Mouse (Mus musculus) hindbrain, embryonic 12.5 days (tissue): ENCODE data around the gene Nt5c3b. TPM values are rescaled to one million over a fixed set of nuclear protein-coding genes. Genes with fewer than 3 reads are reported as not detected.

Experiments used
- ATAC-seq: fragments of 200-750 bp; cut with Nextera tagmentation; 2 replicates; pipeline ENCODE4 v1.8.0; 2017; ENCODE audit warnings: moderate TSS enrichment; ENCODE audit not compliant: low FRiP score
- H3K27ac ChIP-seq: fragments of 300-500 bp; sonication (generic); 2 replicates; pipeline ENCODE4 v1.5.1; 2016; ENCODE audit warnings: mild to moderate bottlenecking
- H3K27me3 ChIP-seq: fragments of 300-500 bp; sonication (generic); 2 replicates; pipeline ENCODE4 v1.6.1; 2016; ENCODE audit warnings: mild to moderate bottlenecking
- H3K36me3 ChIP-seq: fragments of 300-500 bp; sonication (generic); 2 replicates; pipeline ENCODE4 v1.6.1; 2016; ENCODE audit warnings: mild to moderate bottlenecking
- H3K4me1 ChIP-seq: fragments of 300-500 bp; sonication (generic); 2 replicates; pipeline ENCODE4 v1.6.1; 2016
- H3K4me2 ChIP-seq: fragments of 300-500 bp; sonication (generic); replicated peaks from 2 replicates; pipeline ENCODE4 v1.6.1; 2016; ENCODE audit warnings: mild to moderate bottlenecking
- H3K4me3 ChIP-seq: fragments of 300-500 bp; sonication (generic); 2 replicates; pipeline ENCODE4 v1.5.1; 2016; ENCODE audit warnings: mild to moderate bottlenecking
- H3K9ac ChIP-seq: fragments of 300-500 bp; sonication (generic); 2 replicates; pipeline ENCODE4 v1.6.1; 2016; ENCODE audit warnings: mild to moderate bottlenecking, moderate library complexity
- H3K9me3 ChIP-seq: fragments of 300-500 bp; sonication (generic); replicated peaks from 2 replicates; pipeline ENCODE4 v1.6.1; 2016; ENCODE audit warnings: mild to moderate bottlenecking
- WGBS: fragments of 180-500 bp; shearing (Covaris S2); methylation state at CpG from one replicate; pipeline ENCODE4 v1.1.7; 2016; 5-methylcytosine and 5-hydroxymethylcytosine counted together
- polyA plus RNA-seq: library from polyadenylated mRNA; unstranded; fragments of >200 nt; fragmentation: Nextera tagmentation; extraction: Ambion mirVana; gene quantifications from 2 replicates; pipeline ENCODE4 v1.2.1, GENCODE M21; 2016

The Nt5c3b gene
- polyA plus RNA-seq, 1 experiment from 2014 or later = 112 TPM

DNA sequence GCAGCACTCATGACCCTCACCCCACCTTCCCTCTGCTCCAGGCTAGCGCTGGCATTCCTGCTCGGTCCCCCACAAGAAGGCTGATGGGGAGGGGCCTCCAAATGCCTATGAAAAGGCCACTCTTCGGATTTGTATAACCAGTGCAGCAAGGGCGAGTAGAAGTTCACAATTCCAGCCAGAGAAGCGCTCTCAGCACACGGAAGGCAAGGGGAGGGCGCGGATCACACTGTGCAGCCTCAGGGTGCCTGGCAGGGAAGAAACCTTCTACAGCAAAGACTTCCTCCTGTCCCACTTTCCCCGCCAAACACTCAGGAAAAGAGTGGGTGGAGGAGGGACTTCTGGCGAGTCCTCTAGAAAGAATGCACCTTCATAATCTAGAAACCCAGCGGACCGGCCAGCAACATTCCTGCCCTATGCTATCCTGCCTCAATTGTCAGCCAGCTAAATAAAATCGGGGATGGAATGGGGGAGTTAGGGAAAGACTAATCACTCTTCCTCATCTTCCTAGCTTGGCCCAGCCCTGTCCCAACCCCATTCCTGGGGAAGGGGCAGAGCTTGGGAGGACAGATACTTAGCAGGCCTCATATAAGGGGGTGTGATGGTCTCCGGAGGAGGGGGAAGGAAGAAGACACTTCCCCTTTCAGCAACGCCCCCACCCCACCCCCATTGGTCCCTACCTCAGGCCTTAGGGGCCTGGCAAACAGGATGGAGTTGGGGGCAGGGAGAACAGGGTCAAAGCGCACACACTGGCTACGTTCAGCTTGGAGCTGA, 45.6 kb downstream of the Nt5c3b start:
- peak overlapping the region; percentile 75 for H3K9ac ChIP-seq
- no peak overlapping the region for H3K27ac ChIP-seq

GRCm38 (mm10) chr11:100395200-100395599, 46.4 kb downstream of the Nt5c3b start:
- 36% methylated on average over 11 of the region's 11 CpGs for WGBS
- no peak overlapping the region for H3K4me3 ChIP-seq
- no peak for ATAC-seq
- H3K27ac ChIP-seq = no peak overlapping the region
- peak overlapping the region; percentile 54; the same call in 1 of the 2 replicates for H3K4me2 ChIP-seq
- no peaks in the 10 kb centered on the region for H3K36me3 ChIP-seq
- H3K9me3 ChIP-seq = no peaks in the 10 kb centered on the region
- H3K4me1 ChIP-seq = peaks cover 30% of the 10 kb centered on the region
- no peak overlapping the region for H3K9ac ChIP-seq
- H3K27me3 ChIP-seq = peaks cover 21% of the 10 kb centered on the region

More for the DNA sequence above, 45.6 kb downstream of the Nt5c3b start:
- Histone ChIP-seq H3K27me3 (peaks cover 21% of the 10 kb centered on the region), H3K9me3 (no peaks in the 10 kb centered on the region), H3K36me3 (no peaks in the 10 kb centered on the region), H3K4me3 (peak overlapping the region; percentile 58), H3K4me2 (peak overlapping the region; percentile 54), H3K4me1 (peaks cover 23% of the 10 kb centered on the region)
- ATAC-seq = no peak
- 34% methylated on average over 17 of the region's 17 CpGs for WGBS

GRCm38 (mm10) chr11:100394353-100395074, 47.1 kb downstream of the Nt5c3b start:
- WGBS = 67% methylated on average over 5 of the region's 5 CpGs
- ATAC-seq = no peak

DNA sequence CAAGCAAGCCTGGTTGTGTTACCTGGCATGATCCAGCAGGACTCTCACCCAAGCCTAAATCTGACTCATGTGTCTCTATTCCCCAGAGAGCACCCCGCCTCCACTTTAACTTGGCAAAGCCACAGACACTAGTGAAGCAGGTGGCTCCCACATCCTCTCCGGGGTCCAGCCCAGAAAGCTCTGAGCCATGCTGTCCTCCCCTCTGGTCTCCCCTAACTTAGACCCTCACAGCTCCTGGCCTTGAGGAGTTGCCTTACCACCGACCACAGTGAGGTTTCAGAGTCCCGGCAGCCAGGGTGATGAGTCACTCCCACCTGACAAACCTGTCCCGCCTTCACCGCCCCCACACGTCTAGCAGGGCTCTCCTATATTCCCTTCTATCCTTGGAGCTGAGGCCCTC, 47.9 kb downstream of the Nt5c3b start:
- no peak overlapping the region for H3K4me2 ChIP-seq
- no peak overlapping the region for H3K4me3 ChIP-seq
- H3K9me3 ChIP-seq = no peaks in the 10 kb centered on the region
- H3K27me3 ChIP-seq = peaks cover 21% of the 10 kb centered on the region
- no peak overlapping the region for H3K9ac ChIP-seq
- WGBS = 87% methylated on average over 7 of the region's 7 CpGs
- no peaks in the 10 kb centered on the region for H3K36me3 ChIP-seq
- H3K27ac ChIP-seq = no peak overlapping the region
- ATAC-seq = no peak
- H3K4me1 ChIP-seq = peaks cover 38% of the 10 kb centered on the region

More at GRCm38 (mm10) chr11:100394353-100395074, 47.1 kb downstream of the Nt5c3b start:
- H3K4me1 ChIP-seq = peaks cover 37% of the 10 kb centered on the region
- H3K9ac ChIP-seq = no peak overlapping the region
- H3K27me3 ChIP-seq = peaks cover 21% of the 10 kb centered on the region
- H3K36me3 ChIP-seq = no peaks in the 10 kb centered on the region
- no peak overlapping the region for H3K27ac ChIP-seq
- H3K9me3 ChIP-seq = no peaks in the 10 kb centered on the region
- H3K4me2 ChIP-seq = no peak overlapping the region
- H3K4me3 ChIP-seq = no peak overlapping the region

DNA sequence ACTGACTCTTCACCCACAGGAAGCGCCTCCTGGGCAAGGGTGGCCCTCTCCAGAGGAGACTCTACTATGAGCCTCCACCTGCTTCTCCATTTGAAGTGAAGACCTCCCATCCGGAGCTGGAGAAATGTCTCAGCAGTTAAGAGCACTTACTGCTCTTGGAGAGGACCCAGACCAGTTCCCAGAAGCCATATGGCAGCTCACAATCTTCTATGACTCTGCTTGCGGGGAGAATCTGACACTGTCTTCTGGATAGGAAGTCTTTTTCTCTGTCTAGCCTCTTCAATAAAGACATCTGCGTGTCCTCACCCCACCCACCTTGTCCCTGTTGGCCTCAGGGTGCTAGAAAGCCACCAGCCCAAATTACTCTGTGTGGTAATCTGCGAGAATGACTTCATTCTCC, 48.6 kb downstream of the Nt5c3b start:
- Histone ChIP-seq H3K4me2 (no peak overlapping the region), H3K4me3 (no peak overlapping the region), H3K4me1 (peaks cover 46% of the 10 kb centered on the region), H3K27me3 (peaks cover 21% of the 10 kb centered on the region), H3K9ac (peak overlapping the region; percentile 18; the same call in 1 of the 2 replicates), H3K36me3 (no peaks in the 10 kb centered on the region), H3K9me3 (no peaks in the 10 kb centered on the region), H3K27ac (no peak overlapping the region)
- 94% methylated on average over 5 of the region's 5 CpGs for WGBS
- ATAC-seq = no peak

DNA sequence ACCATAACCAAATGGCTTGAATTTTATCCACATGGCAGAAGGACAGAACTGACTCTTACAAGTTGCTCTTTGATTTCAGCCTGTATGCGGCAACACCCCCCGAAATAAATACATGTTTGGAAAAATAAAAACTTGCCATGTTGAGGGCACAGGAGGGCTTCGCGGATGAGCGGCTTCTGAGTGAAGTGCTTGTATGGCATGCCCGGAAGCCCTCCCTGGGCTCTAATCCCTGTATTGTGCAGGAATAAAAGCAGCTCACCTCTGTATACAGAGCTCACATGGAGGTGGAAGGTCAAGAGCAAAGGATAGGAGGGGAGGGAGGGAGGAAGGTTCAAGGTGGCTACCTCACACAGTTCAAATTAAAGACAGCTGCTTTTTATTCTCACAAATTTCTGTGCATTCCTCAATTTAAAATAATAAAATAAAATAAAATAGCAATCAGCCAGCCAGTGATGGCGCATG, 49.7 kb downstream of the Nt5c3b start:
- WGBS = 93% methylated on average over 7 of the region's 7 CpGs
- no peak overlapping the region for H3K4me3 ChIP-seq
- no peak overlapping the region for H3K9ac ChIP-seq
- no peak for ATAC-seq
- H3K4me1 ChIP-seq = peaks cover 52% of the 10 kb centered on the region
- H3K36me3 ChIP-seq = no peaks in the 10 kb centered on the region
- H3K27me3 ChIP-seq = peaks cover 19% of the 10 kb centered on the region
- H3K27ac ChIP-seq = no peak overlapping the region
- no peaks in the 10 kb centered on the region for H3K9me3 ChIP-seq
- no peak overlapping the region for H3K4me2 ChIP-seq

GRCm38 (mm10) chr11:100391081-100391883, 50.3 kb downstream of the Nt5c3b start:
- H3K4me2 ChIP-seq = no peak overlapping the region
- H3K36me3 ChIP-seq = no peaks in the 10 kb centered on the region
- H3K27ac ChIP-seq = 0 out of 2 replicates have a peak overlapping the region, but pooled peaks have one; percentile 26
- H3K27me3 ChIP-seq = peaks cover 15% of the 10 kb centered on the region
- no peak overlapping the region for H3K4me3 ChIP-seq
- ATAC-seq = peak; percentile 55
- no peak overlapping the region for H3K9ac ChIP-seq
- no peaks in the 10 kb centered on the region for H3K9me3 ChIP-seq
- WGBS = 60% methylated on average over 9 of the region's 9 CpGs
- peaks cover 51% of the 10 kb centered on the region for H3K4me1 ChIP-seq

- H3K9me3 ChIP-seq = no peaks in the 10 kb centered on the region
- peaks cover 38% of the 10 kb centered on the region for H3K4me1 ChIP-seq
- peaks cover 6% of the 10 kb centered on the region; the same call in 1 of the 2 replicates for H3K36me3 ChIP-seq
- 35% methylated on average over 8 of the region's 8 CpGs for WGBS
- H3K4me3 ChIP-seq = no peak overlapping the region
- peak overlapping the region; percentile 26; the same call in 1 of the 2 replicates for H3K27ac ChIP-seq
- H3K27me3 ChIP-seq = peaks cover 2% of the 10 kb centered on the region; the same call in 1 of the 2 replicates
- no peak for ATAC-seq
- no peak overlapping the region for H3K9ac ChIP-seq
- H3K4me2 ChIP-seq = no peak overlapping the region
These were observed 51.6 kb downstream of the Nt5c3b start for GRCm38 (mm10) chr11:100389931-100390445.

GRCm38 (mm10) chr11:100388588-100388987, 53.0 kb downstream of the Nt5c3b start:
- ATAC-seq = no peak
- Histone ChIP-seq H3K4me1 (peaks cover 33% of the 10 kb centered on the region), H3K27ac (no peak overlapping the region), H3K27me3 (no peaks in the 10 kb centered on the region), H3K4me3 (no peak overlapping the region), H3K36me3 (peaks cover 6% of the 10 kb centered on the region; the same call in 1 of the 2 replicates), H3K9ac (no peak overlapping the region), H3K9me3 (no peaks in the 10 kb centered on the region), H3K4me2 (no peak overlapping the region)
- 86% methylated on average over 6 of the region's 6 CpGs for WGBS

DNA sequence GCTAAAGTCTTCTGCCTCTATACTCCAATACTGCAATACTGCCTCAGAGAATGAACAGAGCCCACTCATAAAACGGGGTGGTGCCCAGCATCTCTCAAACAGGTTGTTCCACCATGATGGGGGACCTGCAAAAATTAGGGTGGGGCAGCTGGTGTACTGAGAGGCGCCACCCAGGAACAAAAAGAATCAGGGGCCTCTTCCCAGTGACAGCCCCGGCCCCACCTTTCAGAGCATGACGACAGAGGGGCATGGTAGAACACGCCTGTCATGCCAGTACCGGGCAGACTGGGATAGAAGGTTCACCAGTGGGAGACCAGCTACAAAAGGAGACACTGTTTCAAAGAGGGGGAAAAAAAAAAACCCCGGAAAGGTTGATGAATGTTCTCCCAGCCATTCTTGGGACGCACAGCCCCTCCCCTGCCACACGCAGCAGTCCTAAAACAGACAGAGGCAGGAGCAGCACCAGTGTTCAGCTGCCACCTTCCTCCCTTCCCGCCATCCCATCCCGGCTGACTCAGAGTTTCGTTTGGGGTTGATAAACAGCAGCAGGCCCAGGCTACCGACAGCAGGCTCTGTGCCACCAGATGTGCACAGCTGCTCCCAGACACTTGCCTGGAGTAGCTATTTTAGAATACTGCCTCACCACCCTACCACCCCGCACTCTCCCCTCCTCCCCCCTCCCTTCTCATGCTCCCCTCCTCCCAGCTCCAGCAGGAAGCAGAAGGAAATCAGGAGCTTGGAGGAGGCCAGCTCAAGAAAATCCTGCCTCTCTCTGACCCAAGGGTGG, 53.8 kb downstream of the Nt5c3b start:
- WGBS = 48% methylated on average over 14 of the region's 14 CpGs
- Histone ChIP-seq H3K9me3 (no peaks in the 10 kb centered on the region), H3K4me1 (peaks cover 33% of the 10 kb centered on the region), H3K27ac (no peak overlapping the region), H3K4me2 (no peak overlapping the region), H3K4me3 (no peak overlapping the region), H3K27me3 (no peaks in the 10 kb centered on the region), H3K9ac (no peak overlapping the region), H3K36me3 (peaks cover 12% of the 10 kb centered on the region)
- no peak for ATAC-seq

- H3K4me1 ChIP-seq = peaks cover 33% of the 10 kb centered on the region
- no peak overlapping the region for H3K9ac ChIP-seq
- H3K4me3 ChIP-seq = no peak overlapping the region
- no peak for ATAC-seq
- peaks cover 19% of the 10 kb centered on the region for H3K36me3 ChIP-seq
- no peaks in the 10 kb centered on the region for H3K27me3 ChIP-seq
- H3K4me2 ChIP-seq = no peak overlapping the region
- 81% methylated on average over 6 of the region's 6 CpGs for WGBS
- H3K27ac ChIP-seq = no peak overlapping the region
- no peaks in the 10 kb centered on the region for H3K9me3 ChIP-seq
These were observed 54.5 kb downstream of the Nt5c3b start for GRCm38 (mm10) chr11:100387111-100387510.
